Mouse (Mus musculus): ENCODE results near the gene Tmem186.

The Tmem186 gene

GRCm38 (mm10) chr16:8667261-8667660 is 29.7 kb upstream of the Tmem186 start:
- no peak for DNase-seq (ENCODE audit: extremely low spot score)

- DNase-seq (ENCODE audit: extremely low spot score), result no peak
These were observed 28.9 kb upstream of the Tmem186 start for GRCm38 (mm10) chr16:8666452-8666851.

- no peak for DNase-seq (ENCODE audit: extremely low spot score)
These were observed 27.9 kb upstream of the Tmem186 start for GRCm38 (mm10) chr16:8665367-8665766.

GRCm38 (mm10) chr16:8663606-8664539 is 26.4 kb upstream of the Tmem186 start:
- no peak for DNase-seq (ENCODE audit: extremely low spot score)

- DNase-seq (ENCODE audit: extremely low spot score), result no peak
These were observed 25.5 kb upstream of the Tmem186 start for GRCm38 (mm10) chr16:8663022-8663421.

- no peak for DNase-seq (ENCODE audit: extremely low spot score)
These were observed 21.3 kb upstream of the Tmem186 start for GRCm38 (mm10) chr16:8658764-8659163.

- DNase-seq (ENCODE audit: extremely low spot score), result no peak
These were observed 20.8 kb upstream of the Tmem186 start for GRCm38 (mm10) chr16:8658349-8658748.

GRCm38 (mm10) chr16:8656256-8656655 is 18.7 kb upstream of the Tmem186 start:
- DNase-seq (ENCODE audit: extremely low spot score), result no peak

- DNase-seq (ENCODE audit: extremely low spot score), result no peak
These were observed 18.1 kb upstream of the Tmem186 start for GRCm38 (mm10) chr16:8655599-8655998.

GRCm38 (mm10) chr16:8655108-8655507 is 17.6 kb upstream of the Tmem186 start:
- DNase-seq (ENCODE audit: extremely low spot score), result no peak

GRCm38 (mm10) chr16:8650007-8650406 is 12.5 kb upstream of the Tmem186 start:
- DNase-seq (ENCODE audit: extremely low spot score), result no peak

- DNase-seq (ENCODE audit: extremely low spot score), result no peak
These were observed 8.0 kb upstream of the Tmem186 start for GRCm38 (mm10) chr16:8645546-8645945.

GRCm38 (mm10) chr16:8643855-8644254 is 6.3 kb upstream of the Tmem186 start:
- DNase-seq (ENCODE audit: extremely low spot score), result peak; percentile 35

- no peak for DNase-seq (ENCODE audit: extremely low spot score)
These were observed 2.1 kb upstream of the Tmem186 start for GRCm38 (mm10) chr16:8639466-8640191.

- DNase-seq (ENCODE audit: extremely low spot score), result no peak
These were observed 619 bp upstream of the Tmem186 start for GRCm38 (mm10) chr16:8638131-8638530.

GRCm38 (mm10) chr16:8636867-8637216 is 670 bp downstream of the Tmem186 start:
- DNase-seq (ENCODE audit: extremely low spot score), result no peak

GRCm38 (mm10) chr16:8631428-8631827 is 6.1 kb downstream of the Tmem186 start:
- DNase-seq (ENCODE audit: extremely low spot score), result no peak

GRCm38 (mm10) chr16:8630419-8630818 is 7.1 kb downstream of the Tmem186 start:
- no peak for DNase-seq (ENCODE audit: extremely low spot score)

GRCm38 (mm10) chr16:8620315-8621115 is 17.0 kb downstream of the Tmem186 start:
- no peak for DNase-seq (ENCODE audit: extremely low spot score)

GRCm38 (mm10) chr16:8619659-8620314 is 17.7 kb downstream of the Tmem186 start:
- peak; percentile 51 for DNase-seq (ENCODE audit: extremely low spot score)

GRCm38 (mm10) chr16:8613447-8613846 is 24.1 kb downstream of the Tmem186 start:
- DNase-seq (ENCODE audit: extremely low spot score), result no peak

GRCm38 (mm10) chr16:8613039-8613438 is 24.5 kb downstream of the Tmem186 start:
- DNase-seq (ENCODE audit: extremely low spot score), result no peak
